Mouse (Mus musculus): ENCODE measurements around the gene Ccr6.

GRCm38 (mm10) chr17:8229607-8230006 lies 6.2 kb upstream of the Ccr6 start:
- no peak for TF ChIP-seq CTCF (IDR thresholded peaks at IDR 0.05; ENCODE audit: extremely low read depth, insufficient read depth, insufficient read length, insufficient replicate concordance)
- TF ChIP-seq POLR2A (IDR thresholded peaks at IDR 0.05; ENCODE audit: low read depth, low read length): no peak

All from spleen, adult 2 months (tissue).